ENCODE assay signal across 8 mouse cellular contexts in genomic region chr2:151009515-151010085, GRCm38 (mm10). TPM values are rescaled to one million over a fixed set of nuclear protein-coding genes. Genes with fewer than 3 reads are reported as not detected.
DNase-seq lines count a peak whose midpoint lies in the region; ATAC-seq and TF ChIP-seq lines count a peak whose summit lies in the region.

No protein-coding gene starts in this region.

- no peak for TF ChIP-seq POLR2A in thymus, adult 2 months (IDR thresholded peaks at IDR 0.05; ENCODE audit: control insufficient read depth, extremely low read depth, insufficient read depth, low read length, poor library complexity)

- H3K36me3 ChIP-seq in neural tube, embryonic 11.5 days (ENCODE audit: control insufficient read depth, insufficient read depth, low read length): no peaks in the 10 kb centered on the region
- no peaks in the 10 kb centered on the region for H3K36me3 ChIP-seq in liver, embryonic 13.5 days
- H3K36me3 ChIP-seq in thymus, adult 2 months (ENCODE audit: control insufficient read depth, insufficient read depth, low read length): no peaks in the 10 kb centered on the region

- peak overlapping the region; percentile 71 for H3K4me3 ChIP-seq in neural tube, embryonic 11.5 days (ENCODE audit: low read depth, low read length)
- H3K4me3 ChIP-seq in liver, embryonic 13.5 days (replicated peaks): peak overlapping the region; percentile 94
- H3K4me3 ChIP-seq in thymus, adult 2 months (ENCODE audit: control insufficient read depth, insufficient read depth, low read length): no peak overlapping the region

- no peak overlapping the region for H3K27ac ChIP-seq in neural tube, embryonic 11.5 days (ENCODE audit: low read depth, low read length)
- peak overlapping the region; percentile 93 for H3K27ac ChIP-seq in liver, embryonic 13.5 days
- no peak overlapping the region for H3K27ac ChIP-seq in thymus, adult 2 months (ENCODE audit: control insufficient read depth, insufficient read depth, low read length)

- H3K9me3 ChIP-seq in neural tube, embryonic 11.5 days (ENCODE audit: control insufficient read depth, low read length): no peaks in the 10 kb centered on the region
- H3K9me3 ChIP-seq in liver, embryonic 13.5 days (replicated peaks): no peaks in the 10 kb centered on the region

- peak; percentile 18; the same call in 1 of the 2 replicates for ATAC-seq in frontal cortex, adult (ENCODE audit: low TSS enrichment)
- peak; percentile 64; the same call in 1 of the 2 replicates for ATAC-seq in neural tube, embryonic 11.5 days (ENCODE audit: insufficient read depth, low FRiP score, low TSS enrichment)
- peak; percentile 45 for ATAC-seq in liver, embryonic 13.5 days (ENCODE audit: low read depth)

- H3K9ac ChIP-seq in neural tube, embryonic 11.5 days (ENCODE audit: low read length): peak overlapping the region; percentile 92
- peak overlapping the region; percentile 64 for H3K9ac ChIP-seq in liver, embryonic 13.5 days

- H3K4me1 ChIP-seq in neural tube, embryonic 11.5 days (ENCODE audit: control insufficient read depth, insufficient read depth, low read length): peaks cover 3% of the 10 kb centered on the region; the same call in 1 of the 2 replicates
- H3K4me1 ChIP-seq in liver, embryonic 13.5 days (replicated peaks): peaks cover 65% of the 10 kb centered on the region
- no peaks in the 10 kb centered on the region for H3K4me1 ChIP-seq in thymus, adult 2 months (replicated peaks; ENCODE audit: control insufficient read depth, insufficient read depth, low read length)

- no peaks in the 10 kb centered on the region for H3K27me3 ChIP-seq in neural tube, embryonic 11.5 days (ENCODE audit: control insufficient read depth, insufficient read depth, low read length)
- no peaks in the 10 kb centered on the region for H3K27me3 ChIP-seq in liver, embryonic 13.5 days
- H3K27me3 ChIP-seq in thymus, adult 2 months (ENCODE audit: control insufficient read depth, insufficient read depth, low read length): peaks cover 14% of the 10 kb centered on the region; the same call in 1 of the 2 replicates

- DNase-seq in frontal cortex, adult 2 months (ENCODE audit: extremely low spot score in 1 of 2, low spot score in 1 of 2): no peak
- no peak for DNase-seq in neural tube, embryonic 11.5 days (ENCODE audit: low spot score)
- no peak for DNase-seq in neural tube, embryonic 10.5 days (ENCODE audit: extremely low spot score, low spot score)
- DNase-seq in liver, embryonic 13.5 days: no peak
- DNase-seq in thymus, adult 2 months: no peak
- DNase-seq in adrenal gland, adult (ENCODE audit: inconsistent age in 2 of 2, low spot score in 1 of 2): no peak
- DNase-seq in right cerebral cortex, adult 2 months (ENCODE audit: low spot score in 2 of 2): no peak

- 71% methylated on average over 1 of the region's 1 CpGs for WGBS in neural tube, embryonic 11.5 days
- 44% methylated on average over 1 of the region's 1 CpGs for WGBS in liver, embryonic 13.5 days (ENCODE audit: insufficient replicate concordance)
- WGBS in thymus, adult 2 months: 90% methylated on average over 1 of the region's 1 CpGs

- no peak for TF ChIP-seq CTCF in thymus, adult 2 months (IDR thresholded peaks at IDR 0.05; ENCODE audit: borderline replicate concordance, control insufficient read depth, extremely low read depth, insufficient read depth, low read length, poor library complexity)

- H3K4me2 ChIP-seq in neural tube, embryonic 11.5 days (ENCODE audit: low read depth): peak overlapping the region; percentile 83
- H3K4me2 ChIP-seq in liver, embryonic 13.5 days: peak overlapping the region; percentile 91

RNA-seq across cellular contexts. Expression of gene Ninl, which starts 29.6 kb away (rescaled TPM):
- 6.2 and 7.2 TPM in 2 replicates for polyA plus RNA-seq in frontal cortex, adult 2 months (2012; rRNA removed)
- polyA plus RNA-seq in neural tube, embryonic 11.5 days (2014; fragmentation: Nextera tagmentation; extraction: Ambion mirVana): 12.2 and 14.2 TPM in 2 replicates
- 10.6 and 14.2 TPM in 2 replicates for polyA plus RNA-seq in liver, embryonic 13.5 days (2015; fragmentation: Nextera tagmentation; extraction: Ambion mirVana)
- polyA plus RNA-seq in thymus, adult 2 months (2012; rRNA removed): 0.40 and 0.46 TPM in 2 replicates

RNA-seq across cellular contexts. Expression of gene Nanp, which starts 29.6 kb away (rescaled TPM):
- polyA plus RNA-seq in frontal cortex, adult 2 months (2012; rRNA removed): 17.4 and 20.5 TPM in 2 replicates
- polyA plus RNA-seq in neural tube, embryonic 11.5 days (2014; fragmentation: Nextera tagmentation; extraction: Ambion mirVana): 42.4 and 43.9 TPM in 2 replicates
- polyA plus RNA-seq in liver, embryonic 13.5 days (2015; fragmentation: Nextera tagmentation; extraction: Ambion mirVana): 76.2 and 88.7 TPM in 2 replicates
- 3.0 and 4.3 TPM in 2 replicates for polyA plus RNA-seq in thymus, adult 2 months (2012; rRNA removed)
